Mouse (Mus musculus): ENCODE results near the gene Soga3.

The Soga3 gene

GRCm38 (mm10) chr10:29208735-29209134 is 65.1 kb downstream of the Soga3 start:
- no peak for DNase-seq (ENCODE audit: low spot score)

DNA sequence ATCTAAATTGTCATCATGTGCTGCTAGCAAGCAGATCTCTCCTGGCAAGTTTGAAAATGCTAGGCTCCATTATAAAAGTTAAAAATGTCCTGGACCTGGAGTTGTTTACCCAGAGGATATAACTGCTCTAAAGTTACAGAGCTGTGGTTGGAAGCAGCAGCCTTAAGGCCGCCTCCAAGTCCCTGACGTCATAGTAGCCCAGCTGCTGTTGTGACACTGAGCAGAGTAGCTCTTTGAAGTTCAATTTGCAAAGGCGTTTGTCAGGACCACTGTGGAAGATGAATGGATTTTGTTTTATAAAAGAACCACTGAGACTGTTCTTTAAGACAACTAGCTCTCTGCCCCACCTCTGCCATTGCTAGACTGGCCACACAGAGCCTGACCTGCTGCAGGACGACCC is 67.8 kb downstream of the Soga3 start, which contains the start of gene 9330159F19Rik:
TSS of gene 9330159F19Rik (plus strand) at position 154 of the 400 bp plus-strand sequence.
- DNase-seq (ENCODE audit: low spot score) = peak; percentile 81

DNA sequence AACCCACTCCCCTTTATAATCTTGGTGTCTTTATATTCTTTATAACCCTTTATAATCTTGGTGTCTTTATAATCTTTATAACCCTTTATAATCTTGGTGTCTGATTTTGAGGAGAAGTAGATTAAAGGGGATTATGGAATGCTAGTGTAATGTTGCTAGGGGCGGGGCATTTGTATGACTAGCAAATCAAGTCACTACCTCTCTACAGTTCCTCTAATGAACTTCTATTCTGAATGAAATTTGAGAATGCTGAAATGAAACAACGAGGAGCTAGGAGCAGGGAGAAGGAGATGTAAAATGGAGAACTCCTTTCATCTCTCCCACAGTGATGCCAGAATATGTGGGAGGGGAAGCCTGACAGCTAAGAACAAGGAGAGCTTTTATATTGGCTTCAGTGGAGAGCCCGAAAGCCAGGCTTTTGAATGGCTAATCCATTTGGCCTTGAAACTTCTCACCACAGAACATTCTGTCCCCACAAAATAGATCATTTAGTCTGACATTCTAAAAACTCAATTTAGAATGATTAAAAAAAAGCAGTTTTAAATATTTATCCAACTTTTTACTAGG is 70.0 kb downstream of the Soga3 start:
- DNase-seq (ENCODE audit: low spot score) = peak; percentile 21

DNA sequence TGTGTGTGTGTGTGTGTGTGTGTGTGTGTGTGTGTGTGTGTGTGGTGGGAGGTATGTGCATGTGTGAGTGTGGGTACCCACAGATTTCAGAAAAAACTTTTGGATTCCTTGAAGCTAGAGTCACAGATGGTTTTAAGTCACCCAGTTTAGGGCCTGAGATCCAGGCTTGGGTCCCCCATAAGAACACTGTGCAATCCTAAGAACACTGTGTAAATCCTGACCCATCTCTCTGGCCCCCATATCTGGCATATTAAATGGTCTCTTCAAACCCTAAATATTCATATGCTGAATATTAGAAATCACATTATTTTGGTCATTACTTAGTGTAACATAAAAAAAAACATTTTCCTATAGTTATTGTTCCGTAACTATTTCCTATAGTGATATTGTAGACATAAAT is 73.3 kb downstream of the Soga3 start:
- no peak for DNase-seq (ENCODE audit: low spot score)

- DNase-seq (ENCODE audit: low spot score) = no peak
Measured at GRCm38 (mm10) chr10:29217451-29217850, 73.8 kb downstream of the Soga3 start.

DNA sequence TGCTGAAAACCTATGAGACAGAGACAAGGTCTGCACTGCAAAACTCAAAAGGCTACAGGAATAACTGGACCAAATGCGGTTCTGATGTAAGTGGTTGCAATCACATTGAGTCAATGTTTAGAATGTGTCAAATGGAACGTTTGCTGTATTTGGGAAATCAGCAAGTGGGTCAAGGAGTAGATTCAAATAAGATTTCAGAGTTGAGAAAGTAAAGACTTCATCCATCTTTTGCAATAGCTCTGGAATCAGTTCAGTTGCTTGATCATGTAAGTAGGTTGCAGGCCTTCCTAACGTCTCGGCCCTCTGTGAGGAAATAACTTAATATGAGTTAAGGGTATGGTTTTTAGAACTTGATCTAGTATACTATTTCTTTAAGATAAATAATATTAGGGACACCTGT is 81.7 kb downstream of the Soga3 start:
- DNase-seq (ENCODE audit: low spot score) = no peak

- DNase-seq (ENCODE audit: low spot score) = no peak
Measured at GRCm38 (mm10) chr10:29231208-29231607, 87.6 kb downstream of the Soga3 start.

Measured in embryo, embryonic 10.5 days (tissue).